Mouse (Mus musculus) small intestine, adult 2 months (tissue): Measurements from ENCODE around the gene Gtsf1.

Experiments
- CTCF ChIP-seq: fragments of 200-500 bp; IDR thresholded peaks from 2 replicates; pipeline ENCODE4 v1.5.1; 2012; ENCODE audit warnings: low read depth, mild to moderate bottlenecking, control low read depth, inconsistent platforms, low read length, moderate library complexity, mixed read lengths; ENCODE audit not compliant: insufficient replicate concordance, insufficient read length; ENCODE audit errors: extremely low read depth
- POLR2A ChIP-seq: fragments of 200-500 bp; IDR thresholded peaks from 2 replicates; pipeline ENCODE4 v1.6.1; 2012; ENCODE audit warnings: low read depth, mild to moderate bottlenecking, control low read depth, inconsistent platforms, low read length, moderate library complexity

DNA sequence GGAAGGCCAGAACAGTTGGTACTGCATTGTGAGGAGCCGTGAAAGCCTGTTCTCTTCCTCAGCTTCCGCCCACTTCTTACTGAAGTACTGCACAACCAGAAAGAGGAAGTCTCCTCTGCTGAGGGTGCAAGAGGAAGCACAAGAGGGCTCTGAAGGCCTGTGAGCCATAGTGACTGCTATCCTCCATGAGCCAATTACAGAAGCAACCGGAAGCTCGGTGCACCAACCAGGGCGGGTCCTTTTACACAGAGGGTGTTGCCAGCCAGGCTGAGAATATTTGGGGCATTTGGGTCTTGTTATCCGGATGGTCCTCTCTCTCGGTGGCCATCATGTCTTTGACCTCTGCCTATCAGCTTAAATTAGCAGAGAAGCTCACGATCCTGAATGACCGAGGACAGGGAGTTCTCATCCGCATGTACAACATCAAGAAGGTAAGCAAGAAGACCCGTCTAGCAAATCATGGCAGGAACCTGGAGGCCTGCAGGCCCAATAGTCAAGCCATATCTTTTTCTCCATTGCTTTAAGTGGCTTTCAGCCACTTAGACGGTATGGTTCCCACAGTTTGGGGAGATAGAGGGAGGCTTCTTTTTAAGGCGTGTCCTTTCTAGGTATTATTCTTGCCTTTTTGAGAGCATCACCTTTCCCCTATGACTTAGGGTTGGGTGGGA, 23.4 kb upstream of the Gtsf1 start, which contains the start of gene Nckap1l:
- TF ChIP-seq CTCF = no peak
- TF ChIP-seq POLR2A = no peak
